Mouse (Mus musculus): ENCODE measurements around the gene Acer3. TPM values are rescaled to one million over a fixed set of nuclear protein-coding genes. Genes with fewer than 3 reads are reported as not detected.
"Not testable (repeated sequence)": the region's sequence is repeated elsewhere in the genome, so short reads cannot be mapped to it uniquely, and the experiment has no call there.

Acer3 gene
- polyA plus RNA-seq, 1 experiment, result 11.3 TPM

- Histone ChIP-seq H3K27ac (ENCODE audit: control insufficient read depth, insufficient read depth, low read depth, low read length) (no peak overlapping the region), H3K27me3 (ENCODE audit: control insufficient read depth, insufficient read depth, low read length) (no peaks in the 10 kb centered on the region), H3K36me3 (ENCODE audit: control insufficient read depth, insufficient read depth, low read length) (no peaks in the 10 kb centered on the region), H3K4me3 (ENCODE audit: control insufficient read depth, low read depth, low read length) (no peak overlapping the region), H3K4me1 (ENCODE audit: control insufficient read depth, insufficient read depth, low read length) (no peaks in the 10 kb centered on the region)
- TF ChIP-seq CTCF (IDR thresholded peaks at IDR 0.05; ENCODE audit: control insufficient read depth, insufficient read depth, insufficient replicate concordance, low read depth, low read length), result no peak
- no peak for TF ChIP-seq POLR2A (IDR thresholded peaks at IDR 0.05; ENCODE audit: control insufficient read depth, low read depth, low read length)
Measured at GRCm38 (mm10) chr7:98276263-98276662, 44.7 kb downstream of the Acer3 start.

GRCm38 (mm10) chr7:98268166-98268565, 52.8 kb downstream of the Acer3 start:
- H3K4me1 ChIP-seq (ENCODE audit: control insufficient read depth, insufficient read depth, low read length); H3K4me3 ChIP-seq (ENCODE audit: control insufficient read depth, low read depth, low read length); H3K27me3 ChIP-seq (ENCODE audit: control insufficient read depth, insufficient read depth, low read length); H3K27ac ChIP-seq (ENCODE audit: control insufficient read depth, insufficient read depth, low read depth, low read length); H3K36me3 ChIP-seq (ENCODE audit: control insufficient read depth, insufficient read depth, low read length): not testable (repeated sequence)

- Histone ChIP-seq H3K4me3 (ENCODE audit: control insufficient read depth, low read depth, low read length) (no peak overlapping the region), H3K36me3 (ENCODE audit: control insufficient read depth, insufficient read depth, low read length) (no peaks in the 10 kb centered on the region), H3K4me1 (ENCODE audit: control insufficient read depth, insufficient read depth, low read length) (no peaks in the 10 kb centered on the region), H3K27ac (ENCODE audit: control insufficient read depth, insufficient read depth, low read depth, low read length) (no peak overlapping the region), H3K27me3 (ENCODE audit: control insufficient read depth, insufficient read depth, low read length) (no peaks in the 10 kb centered on the region)
- TF ChIP-seq CTCF (IDR thresholded peaks at IDR 0.05; ENCODE audit: control insufficient read depth, insufficient read depth, insufficient replicate concordance, low read depth, low read length), result no peak
- no peak for TF ChIP-seq POLR2A (IDR thresholded peaks at IDR 0.05; ENCODE audit: control insufficient read depth, low read depth, low read length)
Measured at GRCm38 (mm10) chr7:98252520-98252919, 68.5 kb downstream of the Acer3 start.

DNA sequence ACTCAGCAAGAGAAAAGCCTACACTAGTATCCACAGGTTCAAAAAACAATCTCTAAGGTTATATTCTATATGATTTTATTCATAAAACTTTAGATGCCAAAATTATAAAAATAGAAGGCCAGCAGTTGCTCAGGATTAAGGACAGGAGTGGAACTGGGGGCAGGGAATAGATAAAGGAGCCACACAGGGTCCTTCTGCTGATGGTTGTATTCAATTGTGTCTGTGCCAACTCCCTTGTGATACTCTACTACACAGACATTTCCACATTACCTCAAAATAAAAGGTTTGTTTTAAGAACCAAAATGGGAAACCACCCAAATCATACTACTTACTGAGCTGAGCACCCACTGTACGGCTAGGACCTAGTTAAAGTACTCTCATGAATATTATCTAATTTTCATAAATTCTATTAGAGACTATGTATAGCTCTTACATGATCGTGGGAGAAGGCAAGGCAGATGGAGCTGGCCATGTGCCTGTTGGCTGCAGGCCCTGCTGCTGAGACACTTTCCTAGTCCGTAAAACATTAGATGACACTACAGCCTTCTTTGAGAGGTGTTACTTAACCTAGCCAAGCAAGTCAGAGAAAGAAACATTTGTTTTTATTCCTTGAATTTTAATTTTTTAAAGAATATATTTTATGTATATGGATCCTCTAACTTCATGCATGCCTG, 84.2 kb downstream of the Acer3 start:
- Histone ChIP-seq H3K4me1 (ENCODE audit: control insufficient read depth, insufficient read depth, low read length) (no peaks in the 10 kb centered on the region), H3K27ac (ENCODE audit: control insufficient read depth, insufficient read depth, low read depth, low read length) (no peak overlapping the region), H3K36me3 (ENCODE audit: control insufficient read depth, insufficient read depth, low read length) (no peaks in the 10 kb centered on the region), H3K27me3 (ENCODE audit: control insufficient read depth, insufficient read depth, low read length) (no peaks in the 10 kb centered on the region), H3K4me3 (ENCODE audit: control insufficient read depth, low read depth, low read length) (no peak overlapping the region)
- TF ChIP-seq POLR2A (IDR thresholded peaks at IDR 0.05; ENCODE audit: control insufficient read depth, low read depth, low read length) (no peak), CTCF (IDR thresholded peaks at IDR 0.05; ENCODE audit: control insufficient read depth, insufficient read depth, insufficient replicate concordance, low read depth, low read length) (no peak)

DNA sequence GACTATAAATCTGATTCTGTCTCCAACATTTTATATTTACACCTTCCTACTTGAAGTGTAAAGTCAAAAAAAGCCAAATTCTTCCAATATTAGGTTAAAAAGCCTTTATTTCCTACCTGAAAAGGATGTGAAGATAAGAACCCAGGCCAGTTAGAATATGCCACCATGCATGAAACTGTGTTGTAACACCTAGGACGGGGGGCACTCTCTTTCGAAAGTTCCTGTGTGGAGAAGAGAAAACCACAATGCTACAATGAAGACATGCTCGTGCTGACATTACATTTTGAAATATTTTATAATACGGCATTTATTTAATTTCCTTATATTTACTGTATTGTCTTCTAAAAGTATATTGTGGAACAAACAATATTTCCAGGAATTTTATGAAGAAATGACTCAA, 97.2 kb downstream of the Acer3 start:
- no peaks in the 10 kb centered on the region for H3K4me1 ChIP-seq (ENCODE audit: control insufficient read depth, insufficient read depth, low read length)
- no peak overlapping the region for H3K4me3 ChIP-seq (ENCODE audit: control insufficient read depth, low read depth, low read length)
- H3K27ac ChIP-seq (ENCODE audit: control insufficient read depth, insufficient read depth, low read depth, low read length), result no peak overlapping the region
- TF ChIP-seq POLR2A (IDR thresholded peaks at IDR 0.05; ENCODE audit: control insufficient read depth, low read depth, low read length) (no peak), CTCF (IDR thresholded peaks at IDR 0.05; ENCODE audit: control insufficient read depth, insufficient read depth, insufficient replicate concordance, low read depth, low read length) (no peak)
- H3K36me3 ChIP-seq (ENCODE audit: control insufficient read depth, insufficient read depth, low read length), result no peaks in the 10 kb centered on the region
- no peaks in the 10 kb centered on the region for H3K27me3 ChIP-seq (ENCODE audit: control insufficient read depth, insufficient read depth, low read length)

DNA sequence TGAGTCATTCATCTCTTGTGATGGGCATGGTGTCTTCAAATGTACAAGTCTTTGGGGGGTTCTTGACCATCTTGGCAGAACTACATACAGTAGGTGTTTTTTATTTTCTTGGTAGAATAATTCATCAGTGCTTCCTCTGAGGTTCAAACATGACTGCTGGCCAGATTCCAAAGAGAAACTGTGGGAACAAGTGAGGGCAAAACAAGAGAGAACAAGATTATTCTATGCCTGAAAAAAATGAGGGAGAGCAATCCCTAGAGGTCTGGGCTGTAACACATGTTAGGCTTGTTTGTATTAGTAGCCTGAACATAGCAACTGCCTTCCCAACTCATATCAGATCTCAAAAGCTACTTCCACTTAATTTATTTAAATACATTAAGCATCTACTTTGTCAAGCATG, 104.3 kb downstream of the Acer3 start:
- TF ChIP-seq POLR2A (IDR thresholded peaks at IDR 0.05; ENCODE audit: control insufficient read depth, low read depth, low read length) (no peak), CTCF (IDR thresholded peaks at IDR 0.05; ENCODE audit: control insufficient read depth, insufficient read depth, insufficient replicate concordance, low read depth, low read length) (no peak)
- Histone ChIP-seq H3K27ac (ENCODE audit: control insufficient read depth, insufficient read depth, low read depth, low read length) (no peak overlapping the region), H3K36me3 (ENCODE audit: control insufficient read depth, insufficient read depth, low read length) (no peaks in the 10 kb centered on the region), H3K4me3 (ENCODE audit: control insufficient read depth, low read depth, low read length) (no peak overlapping the region), H3K27me3 (ENCODE audit: control insufficient read depth, insufficient read depth, low read length) (no peaks in the 10 kb centered on the region), H3K4me1 (ENCODE audit: control insufficient read depth, insufficient read depth, low read length) (no peaks in the 10 kb centered on the region)

DNA sequence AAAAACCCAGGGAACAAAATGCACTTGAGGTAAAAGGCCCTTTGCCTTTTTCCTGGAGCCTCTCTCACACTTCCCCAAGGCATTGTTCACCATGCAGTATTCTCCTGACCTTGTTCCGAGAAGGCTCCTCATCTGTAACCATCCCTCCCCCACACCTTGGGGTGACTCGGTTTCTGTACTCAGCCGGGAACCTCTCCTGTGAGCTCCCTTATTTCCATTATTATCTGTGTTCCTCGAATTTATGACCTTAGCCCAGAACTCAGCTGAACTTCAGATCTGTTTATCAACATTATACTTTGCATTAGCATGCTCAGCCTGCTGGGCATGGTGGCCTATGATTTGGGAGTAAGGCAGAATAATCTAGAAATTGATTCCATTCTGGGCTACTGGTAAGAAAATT, 118.1 kb downstream of the Acer3 start:
- H3K4me3 ChIP-seq (ENCODE audit: control insufficient read depth, low read depth, low read length), result no peak overlapping the region
- no peaks in the 10 kb centered on the region for H3K4me1 ChIP-seq (ENCODE audit: control insufficient read depth, insufficient read depth, low read length)
- TF ChIP-seq CTCF (IDR thresholded peaks at IDR 0.05; ENCODE audit: control insufficient read depth, insufficient read depth, insufficient replicate concordance, low read depth, low read length) (no peak), POLR2A (IDR thresholded peaks at IDR 0.05; ENCODE audit: control insufficient read depth, low read depth, low read length) (no peak)
- H3K36me3 ChIP-seq (ENCODE audit: control insufficient read depth, insufficient read depth, low read length), result no peaks in the 10 kb centered on the region
- H3K27ac ChIP-seq (ENCODE audit: control insufficient read depth, insufficient read depth, low read depth, low read length), result no peak overlapping the region
- H3K27me3 ChIP-seq (ENCODE audit: control insufficient read depth, insufficient read depth, low read length), result no peaks in the 10 kb centered on the region

DNA sequence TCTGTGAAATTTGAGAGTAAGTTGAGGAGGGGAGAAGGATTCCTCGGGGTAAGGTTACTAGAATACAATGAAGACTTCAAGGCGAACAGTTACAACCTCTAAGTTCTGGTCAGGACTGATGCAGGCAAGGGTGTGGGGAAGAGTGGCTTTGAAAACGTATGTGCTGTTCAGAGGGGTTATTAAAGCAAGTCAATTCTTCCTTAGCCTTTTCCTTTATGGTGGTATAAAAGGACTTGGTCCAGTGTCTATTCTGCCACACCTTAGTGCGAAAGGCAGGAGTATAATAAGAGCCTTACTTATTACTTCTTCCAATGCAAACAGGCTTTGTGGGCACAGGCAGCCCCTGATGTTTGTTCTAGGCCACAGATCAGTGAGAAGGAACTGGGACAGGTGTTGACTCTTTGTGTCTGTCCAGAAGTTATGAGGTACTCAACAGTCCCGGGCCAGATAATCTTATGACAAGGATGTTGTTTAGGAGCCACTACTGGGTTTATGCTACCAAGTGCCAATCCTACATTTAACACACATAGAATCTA, 119.4 kb downstream of the Acer3 start:
- Histone ChIP-seq H3K27ac (ENCODE audit: control insufficient read depth, insufficient read depth, low read depth, low read length) (no peak overlapping the region), H3K4me1 (ENCODE audit: control insufficient read depth, insufficient read depth, low read length) (no peaks in the 10 kb centered on the region), H3K27me3 (ENCODE audit: control insufficient read depth, insufficient read depth, low read length) (no peaks in the 10 kb centered on the region), H3K36me3 (ENCODE audit: control insufficient read depth, insufficient read depth, low read length) (no peaks in the 10 kb centered on the region), H3K4me3 (ENCODE audit: control insufficient read depth, low read depth, low read length) (no peak overlapping the region)
- TF ChIP-seq POLR2A (IDR thresholded peaks at IDR 0.05; ENCODE audit: control insufficient read depth, low read depth, low read length) (no peak), CTCF (IDR thresholded peaks at IDR 0.05; ENCODE audit: control insufficient read depth, insufficient read depth, insufficient replicate concordance, low read depth, low read length) (no peak)

All from testis, adult 2 months (tissue).